Mouse (Mus musculus) B cell, adult 67 days (primary cell): Measurements from ENCODE around the gene Cd209f. TPM values are rescaled to one million over a fixed set of nuclear protein-coding genes. Genes with fewer than 3 reads are reported as not detected.

Source experiments
- total RNA-seq, 2 experiments: library from RNA; stranded (reverse); gene quantifications; 4 replicates each; pipeline ENCODE4 v1.2.4; 2023

Gene Cd209f
- not detected for total RNA-seq

GRCm38 (mm10) chr8:4105735-4106134, at the start of gene Cd209f:
TSS of gene Cd209f (minus strand) at chr8:4105835.

GRCm38 (mm10) chr8:4133798-4134197, 28.2 kb upstream of the Cd209f start, which contains the start of gene Cd209g:
TSS of gene Cd209g (plus strand) at chr8:4134098.

Other genes with a start within 250 kb of the Cd209f start
- gene Cd209d, start 227.3 kb downstream of the Cd209f start, total RNA-seq = not detected
- not detected for gene Cd209b, start 179.0 kb downstream of the Cd209f start, total RNA-seq
- gene Cd209c, start 151.1 kb downstream of the Cd209f start, total RNA-seq = not detected
- not detected for gene Cd209g, start 28.3 kb upstream of the Cd209f start, total RNA-seq
- gene Evi5l, start 60.7 kb upstream of the Cd209f start, total RNA-seq = 10 to 100 TPM; 25.0 to 31.1 TPM
- gene Prr36, start 111.6 kb upstream of the Cd209f start, total RNA-seq = under 1 TPM in 1 of 2 experiments, not detected in 1; 0.18 TPM
- not detected for gene Lrrc8e, start 121.0 kb upstream of the Cd209f start, total RNA-seq
- gene Map2k7, start 132.9 kb upstream of the Cd209f start, total RNA-seq = 100 to 1,000 TPM; 114 to 133 TPM
- not detected for gene Gm49320, start 133.0 kb upstream of the Cd209f start, total RNA-seq
- gene Tgfbr3l, start 142.4 kb upstream of the Cd209f start, total RNA-seq = 10 to 100 TPM; 18.0 to 30.9 TPM
- gene Snapc2, start 147.2 kb upstream of the Cd209f start, total RNA-seq = 10 to 100 TPM; 15.1 to 15.6 TPM
- gene Ctxn1, start 153.4 kb upstream of the Cd209f start, total RNA-seq = 1 to 10 TPM in 1 of 2 experiments, under 1 TPM in 1; 0.47 to 1.0 TPM
- gene Timm44, start 170.1 kb upstream of the Cd209f start, total RNA-seq = 10 to 100 TPM; 86.3 to 94.1 TPM
- gene Ccl25, start 219.4 kb upstream of the Cd209f start, total RNA-seq = 10 to 100 TPM; 13.5 to 21.4 TPM
- 100 to 1,000 TPM; 105 TPM for gene Elavl1, start 219.6 kb upstream of the Cd209f start, total RNA-seq